Mouse (Mus musculus): ENCODE results near the gene B9d2. TPM values are rescaled to one million over a fixed set of nuclear protein-coding genes. Genes with fewer than 3 reads are reported as not detected.

Gene B9d2
- polyA plus RNA-seq, 1 experiment from 2014 or later, result 38.2 TPM

DNA sequence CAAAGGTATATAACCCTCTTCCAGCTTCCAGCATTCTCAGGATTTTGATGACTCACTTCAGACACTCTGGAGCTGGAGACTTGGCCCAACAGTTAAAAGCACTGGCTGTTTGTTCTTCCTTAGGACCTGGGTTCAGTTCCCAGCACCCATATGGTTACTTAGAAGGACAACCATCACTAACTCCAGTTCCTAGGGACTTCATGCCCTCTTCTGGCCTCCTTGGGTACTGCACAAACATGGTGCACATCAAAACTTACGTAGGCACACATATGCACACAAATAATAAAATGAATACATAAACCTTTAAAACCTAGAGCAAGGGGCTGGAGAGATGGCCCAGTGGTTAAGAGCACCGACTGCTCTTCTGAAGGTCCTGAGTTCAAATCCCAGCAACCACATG lies 21.8 kb downstream of the B9d2 start:
- Histone ChIP-seq H3K9ac (ENCODE audit: low read depth, low read length) (no peak overlapping the region), H3K9me3 (ENCODE audit: control insufficient read depth, low read length) (peaks cover 7% of the 10 kb centered on the region; the same call in 1 of the 2 replicates), H3K4me3 (ENCODE audit: low read depth, low read length) (no peak overlapping the region), H3K4me1 (replicated peaks; ENCODE audit: control insufficient read depth, insufficient read depth, low read length) (peaks cover 33% of the 10 kb centered on the region), H3K4me2 (no peak overlapping the region), H3K27me3 (replicated peaks; ENCODE audit: control insufficient read depth, insufficient read depth, low read length) (no peaks in the 10 kb centered on the region), H3K27ac (ENCODE audit: low read depth, low read length) (no peak overlapping the region), H3K36me3 (ENCODE audit: control insufficient read depth, insufficient read depth, low read length) (peaks cover 40% of the 10 kb centered on the region)
- 89% methylated on average over 2 of the region's 2 CpGs for WGBS
- ATAC-seq (replicated peaks; ENCODE audit: low FRiP score) (no peak), DNase-seq (ENCODE audit: low spot score) (no peak)

DNA sequence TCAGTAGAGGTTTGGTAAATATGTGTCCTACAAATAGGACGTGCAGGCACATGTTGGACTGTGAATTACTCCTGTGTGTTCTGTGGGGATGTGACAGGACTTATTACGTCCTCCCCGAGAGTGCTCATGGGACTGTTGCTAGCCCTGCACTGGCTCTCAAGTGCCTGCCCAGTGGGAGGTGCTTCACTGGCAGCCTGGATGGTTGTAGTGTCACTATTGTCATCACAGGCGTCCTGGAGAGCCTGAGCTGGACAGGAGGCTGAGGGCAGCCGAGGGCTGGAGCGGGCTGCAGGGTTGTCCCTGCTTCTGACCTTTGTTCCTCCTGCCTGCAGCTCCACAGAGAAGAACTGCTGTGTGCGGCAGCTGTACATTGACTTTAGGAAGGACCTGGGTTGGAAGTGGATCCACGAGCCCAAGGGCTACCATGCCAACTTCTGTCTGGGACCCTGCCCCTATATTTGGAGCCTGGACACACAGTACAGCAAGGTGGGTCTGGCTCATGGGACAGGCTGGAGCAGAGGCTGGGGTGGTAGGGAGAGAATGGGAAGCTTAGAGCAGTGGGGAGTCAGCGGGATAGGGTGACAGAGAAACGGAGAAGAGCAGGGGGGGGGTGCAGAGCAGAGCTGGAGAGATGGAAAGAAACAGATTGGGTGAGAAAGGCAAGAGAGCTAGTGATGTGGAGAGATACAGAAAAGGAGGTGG lies 23.4 kb downstream of the B9d2 start:
- no peak for DNase-seq (ENCODE audit: low spot score)
- WGBS, result 47% methylated on average over 10 of the region's 10 CpGs
- Histone ChIP-seq H3K4me1 (replicated peaks; ENCODE audit: control insufficient read depth, insufficient read depth, low read length) (peaks cover 41% of the 10 kb centered on the region), H3K4me3 (ENCODE audit: low read depth, low read length) (no peak overlapping the region), H3K4me2 (peak overlapping the region; percentile 52), H3K27me3 (replicated peaks; ENCODE audit: control insufficient read depth, insufficient read depth, low read length) (no peaks in the 10 kb centered on the region), H3K36me3 (ENCODE audit: control insufficient read depth, insufficient read depth, low read length) (peaks cover 31% of the 10 kb centered on the region), H3K9ac (ENCODE audit: low read depth, low read length) (no peak overlapping the region), H3K27ac (ENCODE audit: low read depth, low read length) (peak overlapping the region; percentile 36), H3K9me3 (ENCODE audit: control insufficient read depth, low read length) (peaks cover 7% of the 10 kb centered on the region; the same call in 1 of the 2 replicates)
- peak; percentile 48 for ATAC-seq (replicated peaks; ENCODE audit: low FRiP score)

DNA sequence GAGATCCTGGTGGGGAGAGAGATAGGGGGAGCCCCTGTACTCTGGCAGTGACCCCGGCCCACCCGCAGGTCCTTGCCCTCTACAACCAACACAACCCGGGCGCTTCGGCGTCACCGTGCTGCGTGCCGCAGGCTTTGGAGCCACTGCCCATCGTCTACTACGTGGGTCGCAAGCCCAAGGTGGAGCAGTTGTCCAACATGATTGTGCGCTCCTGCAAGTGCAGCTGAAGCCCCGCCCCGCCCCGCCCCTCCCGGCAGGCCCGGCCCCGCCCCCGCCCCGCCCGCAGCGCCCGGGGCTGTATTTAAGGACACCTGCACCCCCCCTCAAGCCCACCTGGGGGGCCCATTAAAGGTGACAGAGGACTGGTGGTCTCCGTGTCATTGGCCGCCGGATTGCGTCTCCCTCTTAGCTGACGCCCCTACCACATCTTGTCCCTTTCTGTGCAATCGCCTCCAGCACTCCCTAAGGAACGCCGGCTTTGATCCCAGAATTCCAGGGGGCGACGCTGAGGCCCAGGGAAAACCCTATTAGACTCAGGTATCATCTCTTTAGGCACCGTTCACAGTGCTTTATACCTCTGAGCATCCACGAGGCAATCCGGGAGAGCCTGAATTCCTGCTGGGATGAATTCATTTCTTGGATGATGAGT lies 24.3 kb downstream of the B9d2 start:
- 27% methylated on average over 36 of the region's 37 CpGs for WGBS
- H3K4me1 ChIP-seq (replicated peaks; ENCODE audit: control insufficient read depth, insufficient read depth, low read length), result peaks cover 44% of the 10 kb centered on the region

DNA sequence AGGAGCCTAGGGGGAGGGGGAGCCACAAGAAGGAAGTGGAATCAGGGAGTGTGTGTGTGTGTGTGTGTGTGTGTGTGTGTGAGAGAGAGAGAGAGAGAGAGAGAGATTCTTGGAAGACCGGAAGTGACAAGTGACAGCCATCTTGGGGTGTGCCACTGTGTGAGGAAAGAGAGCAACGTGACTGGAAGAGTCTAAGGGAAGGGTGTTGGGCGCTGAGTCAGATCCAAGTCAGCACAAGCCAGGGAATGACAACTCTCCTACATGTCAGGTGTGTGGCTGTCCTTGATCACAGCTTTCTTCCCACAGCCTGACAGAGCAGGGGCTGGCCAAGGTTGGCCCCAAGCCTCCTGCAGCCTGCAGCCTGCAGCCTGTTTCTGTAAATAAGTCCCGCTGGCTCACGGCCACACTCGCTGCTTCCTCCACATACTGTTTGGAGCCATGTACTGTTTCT lies 25.2 kb downstream of the B9d2 start:
- H3K36me3 ChIP-seq (ENCODE audit: control insufficient read depth, insufficient read depth, low read length), result peaks cover 20% of the 10 kb centered on the region
- H3K4me3 ChIP-seq (ENCODE audit: low read depth, low read length), result no peak overlapping the region
- H3K4me1 ChIP-seq (replicated peaks; ENCODE audit: control insufficient read depth, insufficient read depth, low read length), result peaks cover 51% of the 10 kb centered on the region
- H3K9ac ChIP-seq (ENCODE audit: low read depth, low read length), result no peak overlapping the region
- H3K27me3 ChIP-seq (replicated peaks; ENCODE audit: control insufficient read depth, insufficient read depth, low read length), result no peaks in the 10 kb centered on the region
- peaks cover 7% of the 10 kb centered on the region; the same call in 1 of the 2 replicates for H3K9me3 ChIP-seq (ENCODE audit: control insufficient read depth, low read length)
- 69% methylated on average over 6 of the region's 6 CpGs for WGBS
- peak overlapping the region; percentile 46; the same call in 1 of the 2 replicates for H3K27ac ChIP-seq (ENCODE audit: low read depth, low read length)
- no peak overlapping the region for H3K4me2 ChIP-seq
- ATAC-seq (replicated peaks; ENCODE audit: low FRiP score), result no peak
- DNase-seq (ENCODE audit: low spot score), result no peak

More for the DNA sequence above, 24.3 kb downstream of the B9d2 start:
- Histone ChIP-seq H3K9me3 (ENCODE audit: control insufficient read depth, low read length) (peaks cover 7% of the 10 kb centered on the region; the same call in 1 of the 2 replicates), H3K9ac (ENCODE audit: low read depth, low read length) (no peak overlapping the region), H3K27me3 (replicated peaks; ENCODE audit: control insufficient read depth, insufficient read depth, low read length) (no peaks in the 10 kb centered on the region), H3K4me2 (peak overlapping the region; percentile 52), H3K36me3 (ENCODE audit: control insufficient read depth, insufficient read depth, low read length) (peaks cover 27% of the 10 kb centered on the region), H3K4me3 (ENCODE audit: low read depth, low read length) (peak overlapping the region; percentile 24; the same call in 1 of the 2 replicates), H3K27ac (ENCODE audit: low read depth, low read length) (0 out of 2 replicates have a peak overlapping the region, but pooled peaks have one; percentile 40)
- 0 out of 2 replicates have a peak, but pooled peaks have one; percentile 32 for ATAC-seq (replicated peaks; ENCODE audit: low FRiP score)
- DNase-seq (ENCODE audit: low spot score), result no peak

DNA sequence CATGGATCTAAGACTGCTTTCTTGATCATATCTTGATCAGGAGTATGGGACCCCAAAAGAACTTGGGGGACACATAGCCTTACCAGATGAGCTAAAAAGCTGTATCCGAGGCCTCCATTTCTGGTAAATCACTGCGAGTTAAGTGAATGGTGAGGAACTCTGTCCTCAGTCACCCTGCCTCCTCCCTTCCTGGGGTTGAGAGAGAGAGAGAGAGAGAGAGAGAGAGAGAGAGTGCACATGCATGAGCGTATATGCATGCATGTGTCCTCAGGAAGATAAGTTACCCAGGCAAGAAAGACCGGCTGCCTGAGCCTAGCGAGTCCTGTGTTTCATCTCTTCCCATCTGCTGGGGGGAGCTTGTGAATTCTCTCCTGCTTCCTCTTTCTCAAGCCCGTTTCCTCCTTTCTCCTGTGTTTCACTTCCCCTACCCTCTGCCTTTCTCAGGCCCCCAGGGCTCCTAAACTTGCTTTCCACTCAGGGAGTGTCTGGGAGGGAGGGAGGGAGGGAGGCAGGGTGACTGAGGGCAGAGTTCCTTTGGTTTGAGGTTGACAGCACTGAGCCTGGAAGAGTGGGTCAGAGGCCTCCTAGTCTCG lies 26.1 kb downstream of the B9d2 start:
- H3K9ac ChIP-seq (ENCODE audit: low read depth, low read length), result no peak overlapping the region
- H3K4me3 ChIP-seq (ENCODE audit: low read depth, low read length), result no peak overlapping the region
- no peaks in the 10 kb centered on the region for H3K27me3 ChIP-seq (replicated peaks; ENCODE audit: control insufficient read depth, insufficient read depth, low read length)
- H3K36me3 ChIP-seq (ENCODE audit: control insufficient read depth, insufficient read depth, low read length), result peaks cover 11% of the 10 kb centered on the region
- DNase-seq (ENCODE audit: low spot score) (no peak), ATAC-seq (replicated peaks; ENCODE audit: low FRiP score) (no peak)
- peak overlapping the region; percentile 46 for H3K27ac ChIP-seq (ENCODE audit: low read depth, low read length)
- peaks cover under 1% of the 10 kb centered on the region; the same call in 1 of the 2 replicates for H3K9me3 ChIP-seq (ENCODE audit: control insufficient read depth, low read length)
- H3K4me2 ChIP-seq, result no peak overlapping the region
- peaks cover 58% of the 10 kb centered on the region for H3K4me1 ChIP-seq (replicated peaks; ENCODE audit: control insufficient read depth, insufficient read depth, low read length)
- WGBS, result 45% methylated on average over 7 of the region's 7 CpGs

DNA sequence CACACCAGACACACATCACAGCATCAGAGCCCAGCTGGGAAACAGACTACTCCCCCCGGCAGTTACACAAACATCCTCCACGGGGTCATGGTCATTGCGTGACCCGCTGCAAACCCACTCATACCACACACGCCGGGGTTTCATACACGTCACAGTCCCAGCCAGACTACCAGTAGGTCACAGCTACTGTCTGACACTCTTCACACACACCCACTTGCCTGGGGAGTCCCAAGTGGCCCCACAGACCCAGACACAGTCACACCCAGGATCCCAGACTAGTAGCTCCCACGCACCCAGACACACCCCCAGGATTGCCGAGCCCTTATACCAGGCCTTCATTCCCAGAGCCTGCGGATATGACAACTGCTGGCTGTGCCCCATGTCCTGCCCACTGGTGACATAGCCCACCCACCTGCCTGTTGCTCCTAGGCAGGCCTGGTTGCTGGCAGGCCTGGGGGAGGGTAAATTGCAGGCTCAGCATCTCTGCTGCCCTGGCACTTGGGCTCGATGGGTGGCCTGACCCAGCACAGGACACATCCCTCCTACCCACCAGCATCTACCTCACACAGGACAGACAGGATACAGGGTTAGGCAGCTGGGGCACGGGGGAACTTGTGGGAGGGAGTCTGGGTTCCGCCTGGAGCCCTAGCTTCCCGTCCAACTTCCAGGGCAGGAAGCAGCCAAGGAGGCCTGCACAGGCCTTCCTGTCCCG lies 27.2 kb downstream of the B9d2 start:
- Histone ChIP-seq H3K36me3 (ENCODE audit: control insufficient read depth, insufficient read depth, low read length) (peaks cover 9% of the 10 kb centered on the region), H3K4me1 (replicated peaks; ENCODE audit: control insufficient read depth, insufficient read depth, low read length) (peaks cover 68% of the 10 kb centered on the region), H3K9me3 (ENCODE audit: control insufficient read depth, low read length) (no peaks in the 10 kb centered on the region), H3K4me2 (no peak overlapping the region), H3K4me3 (ENCODE audit: low read depth, low read length) (no peak overlapping the region), H3K9ac (ENCODE audit: low read depth, low read length) (no peak overlapping the region), H3K27ac (ENCODE audit: low read depth, low read length) (peak overlapping the region; percentile 57; the same call in 1 of the 2 replicates), H3K27me3 (replicated peaks; ENCODE audit: control insufficient read depth, insufficient read depth, low read length) (no peaks in the 10 kb centered on the region)
- DNase-seq (ENCODE audit: low spot score) (no peak), ATAC-seq (replicated peaks; ENCODE audit: low FRiP score) (peak; percentile 12)
- WGBS, result 57% methylated on average over 15 of the region's 15 CpGs

DNA sequence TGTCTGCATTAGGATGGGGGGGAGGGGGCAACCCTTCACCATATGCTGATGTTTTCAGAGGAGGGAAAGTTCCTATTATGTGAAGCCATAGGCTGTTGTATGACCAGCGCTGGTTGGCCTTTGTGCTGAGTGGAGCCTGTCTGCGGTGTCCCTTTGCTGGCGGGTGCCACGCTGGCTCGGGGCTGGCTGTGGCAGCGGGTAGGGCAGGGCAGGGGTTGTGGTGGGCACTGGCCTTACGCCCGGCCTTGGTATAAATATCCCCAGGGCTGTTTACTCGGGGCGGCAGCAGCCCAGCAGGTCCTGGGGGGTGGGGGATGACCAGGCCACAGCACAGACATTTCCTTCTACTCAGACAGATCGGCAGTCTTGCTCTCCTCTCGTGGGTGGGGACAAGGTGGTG lies 29.4 kb downstream of the B9d2 start:
- 38% methylated on average over 12 of the region's 12 CpGs for WGBS
- H3K27me3 ChIP-seq (replicated peaks; ENCODE audit: control insufficient read depth, insufficient read depth, low read length), result no peaks in the 10 kb centered on the region
- H3K36me3 ChIP-seq (ENCODE audit: control insufficient read depth, insufficient read depth, low read length), result peaks cover 24% of the 10 kb centered on the region
- H3K9me3 ChIP-seq (ENCODE audit: control insufficient read depth, low read length), result no peaks in the 10 kb centered on the region
- no peak overlapping the region for H3K9ac ChIP-seq (ENCODE audit: low read depth, low read length)
- no peak for DNase-seq (ENCODE audit: low spot score)
- H3K4me3 ChIP-seq (ENCODE audit: low read depth, low read length), result no peak overlapping the region
- no peak for ATAC-seq (replicated peaks; ENCODE audit: low FRiP score)
- no peak overlapping the region for H3K27ac ChIP-seq (ENCODE audit: low read depth, low read length)
- H3K4me1 ChIP-seq (replicated peaks; ENCODE audit: control insufficient read depth, insufficient read depth, low read length), result peaks cover 53% of the 10 kb centered on the region
- H3K4me2 ChIP-seq, result peak overlapping the region; percentile 2; the same call in 1 of the 2 replicates

DNA sequence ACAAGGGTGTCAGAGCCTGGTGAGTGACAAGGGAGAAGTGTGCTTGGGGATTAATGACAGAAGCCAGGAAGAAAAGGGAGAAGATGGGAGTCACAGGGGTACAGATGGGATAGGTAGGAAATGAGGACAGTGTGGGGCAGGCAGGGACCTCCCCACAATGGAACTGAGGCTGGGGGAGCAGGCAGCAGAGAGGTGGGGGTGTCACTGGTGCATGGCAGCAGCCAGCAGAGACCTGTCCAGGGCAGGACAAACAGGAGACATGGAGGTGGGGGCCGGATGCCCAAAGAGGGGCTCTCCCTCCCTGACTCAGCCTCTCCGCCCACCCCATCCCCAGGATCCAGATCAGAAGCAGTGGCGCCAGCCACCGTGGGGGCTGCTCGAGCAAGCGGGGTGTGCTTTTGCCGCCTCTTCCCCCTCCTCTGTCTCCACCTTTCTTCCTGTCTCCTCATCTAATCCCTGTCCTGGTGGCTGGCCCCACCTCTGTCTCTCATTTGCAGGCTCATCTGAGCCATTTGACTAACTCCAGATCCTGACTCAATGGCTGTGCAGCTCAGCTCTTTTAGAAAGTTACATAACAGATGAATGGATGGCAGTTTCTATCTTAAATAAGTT lies 30.0 kb downstream of the B9d2 start:
- Histone ChIP-seq H3K27me3 (replicated peaks; ENCODE audit: control insufficient read depth, insufficient read depth, low read length) (no peaks in the 10 kb centered on the region), H3K27ac (ENCODE audit: low read depth, low read length) (no peak overlapping the region), H3K4me3 (ENCODE audit: low read depth, low read length) (no peak overlapping the region)

More for the DNA sequence above, 30.0 kb downstream of the B9d2 start:
- DNase-seq (ENCODE audit: low spot score), result no peak
- Histone ChIP-seq H3K4me2 (peak overlapping the region; percentile 2; the same call in 1 of the 2 replicates), H3K36me3 (ENCODE audit: control insufficient read depth, insufficient read depth, low read length) (peaks cover 29% of the 10 kb centered on the region), H3K9me3 (ENCODE audit: control insufficient read depth, low read length) (no peaks in the 10 kb centered on the region), H3K4me1 (replicated peaks; ENCODE audit: control insufficient read depth, insufficient read depth, low read length) (peaks cover 46% of the 10 kb centered on the region), H3K9ac (ENCODE audit: low read depth, low read length) (no peak overlapping the region)
- WGBS, result 33% methylated on average over 7 of the region's 7 CpGs
- no peak for ATAC-seq (replicated peaks; ENCODE audit: low FRiP score)
